Mouse (Mus musculus) thymus, adult 2 months (tissue): Measurements from ENCODE around the gene Pofut1.

ENCODE experiments used
- CTCF ChIP-seq: fragments of 200-500 bp; IDR thresholded peaks from 2 replicates; pipeline ENCODE4 v1.5.1; 2012; ENCODE audit warnings: mild to moderate bottlenecking, control low read depth, low read length, moderate library complexity, borderline replicate concordance; ENCODE audit not compliant: control insufficient read depth, poor library complexity, insufficient read depth; ENCODE audit errors: extremely low read depth
- POLR2A ChIP-seq: fragments of 200-500 bp; IDR thresholded peaks from 2 replicates; pipeline ENCODE4 v1.6.1; 2012; ENCODE audit warnings: mild to moderate bottlenecking, low read length, control low read depth, moderate library complexity; ENCODE audit not compliant: control insufficient read depth, poor library complexity, insufficient read depth; ENCODE audit errors: extremely low read depth

- no peak for TF ChIP-seq CTCF
- TF ChIP-seq POLR2A = no peak
These were observed 13.4 kb upstream of the Pofut1 start for GRCm38 (mm10) chr2:153227959-153228358.
